Mouse (Mus musculus): ENCODE results near the gene Cdhr4. TPM values are rescaled to one million over a fixed set of nuclear protein-coding genes. Genes with fewer than 3 reads are reported as not detected.
"Not testable (repeated sequence)": the region's sequence is repeated elsewhere in the genome, so short reads cannot be mapped to it uniquely, and the experiment has no call there.

Cdhr4 gene
- polyA plus RNA-seq, 1 experiment = 4.0 TPM

DNA sequence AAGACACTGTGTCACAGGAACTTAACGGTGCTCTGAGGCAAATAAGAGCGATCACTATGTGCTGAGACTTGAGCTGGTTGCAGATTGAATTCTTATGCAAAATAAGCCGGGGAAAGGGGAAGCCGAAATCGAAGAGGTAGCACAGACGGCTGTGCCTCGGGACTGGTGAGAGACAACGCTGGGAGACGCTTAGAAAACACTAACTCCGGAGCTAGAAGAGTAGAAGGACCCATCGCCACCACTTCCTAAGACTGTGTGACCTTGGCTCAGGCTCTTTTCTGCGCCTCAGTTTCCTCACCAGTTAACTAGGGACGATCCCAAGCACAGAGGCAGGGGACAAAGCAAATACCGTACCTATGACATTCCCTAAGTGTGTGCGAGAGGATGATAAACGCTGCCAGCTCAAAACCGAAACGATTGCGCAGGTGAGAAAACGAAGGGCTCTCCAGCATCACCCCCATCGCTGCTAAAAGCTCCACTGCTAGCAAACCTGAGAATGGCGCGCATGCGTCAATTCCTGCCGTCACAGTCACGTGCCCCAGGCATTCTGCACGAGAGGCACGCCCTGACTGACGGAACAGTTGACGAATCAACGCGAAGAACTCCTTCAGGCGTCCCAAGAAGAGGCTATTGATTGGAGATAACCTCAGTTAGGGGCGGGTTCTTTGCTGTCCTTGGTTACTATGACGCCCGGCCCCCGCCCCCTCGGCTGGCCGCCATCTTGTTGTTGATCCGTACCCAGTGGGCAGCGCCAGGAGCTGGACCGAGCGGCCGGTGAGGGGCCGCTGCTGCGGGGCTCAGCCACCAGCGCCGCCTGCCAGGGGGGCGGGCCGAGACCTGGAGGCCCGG lies 9.8 kb downstream of the Cdhr4 start, which contains the start of gene Ip6k1:
TSS of gene Ip6k1 (plus strand) at position 580 of the 849 bp plus-strand sequence.
- Histone ChIP-seq H3K4me1 (ENCODE audit: control insufficient read depth, insufficient read depth, low read length) (no peaks in the 10 kb centered on the region; the same call in 1 of the 2 replicates), H3K4me3 (ENCODE audit: insufficient read depth, low read length) (peak within 1 kb of the TSS; percentile 90), H3K27ac (ENCODE audit: insufficient read depth, low read length) (peak within 1 kb of the TSS; percentile 49)
- TF ChIP-seq POLR2A (IDR thresholded peaks at IDR 0.05; ENCODE audit: low read depth, low read length) (peak; percentile 97), CTCF (IDR thresholded peaks at IDR 0.05; ENCODE audit: borderline replicate concordance, insufficient read depth, low read length) (no peak)

DNA sequence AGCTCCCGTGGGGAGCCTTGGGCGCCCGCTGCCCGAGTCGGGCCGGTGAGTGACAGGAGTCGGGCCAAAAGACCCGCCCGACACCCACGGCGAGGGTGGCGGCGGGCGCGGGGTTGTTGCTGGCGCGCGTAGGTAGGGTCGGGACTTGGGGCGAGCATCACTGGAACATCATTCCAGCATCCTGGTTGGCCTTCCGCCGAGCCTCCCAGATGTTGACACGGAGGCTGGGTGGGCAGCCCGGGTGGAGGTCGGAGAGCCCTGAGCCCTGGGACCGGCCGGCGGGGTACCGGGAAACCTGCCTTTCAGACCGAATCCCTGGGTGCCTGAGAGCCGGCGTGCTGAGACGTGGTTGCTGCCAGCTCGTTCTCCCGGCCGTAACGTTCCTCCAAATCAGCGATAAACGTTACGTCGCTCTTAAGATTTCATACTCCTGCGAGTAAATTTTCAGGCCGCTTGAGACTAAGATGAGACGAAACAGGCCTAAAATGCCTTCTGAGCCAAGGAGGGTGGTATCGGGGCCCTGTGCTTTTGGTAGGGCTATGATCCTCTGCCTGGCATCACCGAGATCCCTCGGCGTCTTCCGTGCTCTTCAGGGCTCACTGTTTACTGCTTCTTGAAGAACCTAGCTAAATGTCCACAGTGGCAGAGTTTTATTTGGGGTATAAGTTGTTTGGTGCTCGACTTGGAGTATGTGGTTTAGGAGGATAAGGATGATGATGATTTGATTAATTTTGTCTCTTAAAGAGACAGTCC lies 10.7 kb downstream of the Cdhr4 start:
- Histone ChIP-seq H3K4me1 (ENCODE audit: control insufficient read depth, insufficient read depth, low read length) (no peaks in the 10 kb centered on the region; the same call in 1 of the 2 replicates), H3K4me3 (ENCODE audit: insufficient read depth, low read length) (peak overlapping the region; percentile 90), H3K27ac (ENCODE audit: insufficient read depth, low read length) (peak overlapping the region; percentile 49)
- TF ChIP-seq CTCF (IDR thresholded peaks at IDR 0.05; ENCODE audit: borderline replicate concordance, insufficient read depth, low read length) (no peak), POLR2A (IDR thresholded peaks at IDR 0.05; ENCODE audit: low read depth, low read length) (no peak; the same call in 1 of the 2 replicates)

DNA sequence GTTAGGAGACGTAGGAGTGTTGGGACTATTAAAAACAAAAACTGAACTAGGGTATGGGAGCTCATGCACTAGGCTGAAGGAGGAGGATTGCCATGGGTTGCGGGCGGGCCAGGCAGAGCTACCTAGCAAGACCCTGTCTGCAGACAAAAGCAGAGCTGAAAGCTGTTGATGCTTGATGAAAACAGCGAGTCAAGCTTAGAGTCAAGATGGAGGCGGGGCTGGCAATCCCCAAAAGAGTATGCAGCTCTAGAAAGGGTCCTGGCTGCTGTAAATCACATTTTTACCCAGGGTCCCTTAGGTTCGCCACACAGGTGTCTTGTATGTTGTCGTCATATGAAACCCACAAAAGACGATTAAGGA lies 11.2 kb downstream of the Cdhr4 start:
- Histone ChIP-seq H3K27ac (ENCODE audit: insufficient read depth, low read length) (peak overlapping the region; percentile 49; the same call in 1 of the 2 replicates), H3K4me3 (ENCODE audit: insufficient read depth, low read length) (peak overlapping the region; percentile 90)
- peak; percentile 41 for TF ChIP-seq POLR2A (IDR thresholded peaks at IDR 0.05; ENCODE audit: low read depth, low read length)
- no peak for TF ChIP-seq CTCF (IDR thresholded peaks at IDR 0.05; ENCODE audit: borderline replicate concordance, insufficient read depth, low read length)

DNA sequence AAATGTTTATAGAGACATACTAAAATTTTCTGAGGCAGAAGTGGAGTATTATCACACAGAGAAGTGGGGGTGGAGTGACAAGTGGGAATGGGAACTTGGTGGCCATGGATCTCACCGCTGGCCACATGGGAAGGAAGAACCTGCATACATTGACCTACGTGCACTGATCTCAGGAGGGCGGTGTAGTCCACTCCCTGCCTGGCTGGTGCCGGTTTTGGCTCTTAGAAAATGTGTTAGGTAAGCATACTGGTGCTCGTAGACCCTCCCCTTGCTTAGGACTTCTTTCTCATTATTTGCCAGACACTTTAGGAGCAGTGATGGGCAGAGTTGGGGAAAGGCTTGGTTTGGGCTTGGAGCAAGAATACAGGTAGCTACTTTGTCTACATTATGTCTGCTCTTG lies 15.7 kb downstream of the Cdhr4 start:
- TF ChIP-seq POLR2A (IDR thresholded peaks at IDR 0.05; ENCODE audit: low read depth, low read length) = no peak
- no peak for TF ChIP-seq CTCF (IDR thresholded peaks at IDR 0.05; ENCODE audit: borderline replicate concordance, insufficient read depth, low read length)
- H3K4me1 ChIP-seq (ENCODE audit: control insufficient read depth, insufficient read depth, low read length) = 0 out of 2 replicates have a peak, but pooled peaks cover 4% of the 10 kb centered on the region
- H3K4me3 ChIP-seq (ENCODE audit: insufficient read depth, low read length) = no peak overlapping the region
- H3K27ac ChIP-seq (ENCODE audit: insufficient read depth, low read length) = no peak overlapping the region

More for the DNA sequence above, 11.2 kb downstream of the Cdhr4 start:
- H3K4me1 ChIP-seq (ENCODE audit: control insufficient read depth, insufficient read depth, low read length) = no peaks in the 10 kb centered on the region; the same call in 1 of the 2 replicates

DNA sequence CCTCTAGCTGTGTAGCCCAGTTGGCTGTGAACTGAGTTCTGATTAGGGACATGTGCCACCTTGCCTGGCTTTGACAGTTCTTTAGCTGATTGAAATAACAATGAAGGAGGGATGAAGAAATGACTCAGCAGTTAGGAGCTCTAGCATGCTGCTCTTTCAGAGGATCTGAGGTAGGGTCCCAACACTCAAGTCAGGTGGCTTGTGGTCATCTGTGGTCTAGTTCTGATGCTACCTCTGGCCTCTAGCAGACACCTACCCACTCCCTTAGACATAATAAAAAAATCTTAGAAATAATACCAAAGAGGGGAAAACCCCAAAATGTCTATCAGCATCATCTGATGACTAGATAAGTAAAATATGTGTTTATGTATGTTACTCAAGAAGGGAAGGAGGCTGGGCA lies 18.1 kb downstream of the Cdhr4 start:
- Histone ChIP-seq H3K27ac (ENCODE audit: insufficient read depth, low read length) (no peak overlapping the region), H3K4me3 (ENCODE audit: insufficient read depth, low read length) (no peak overlapping the region), H3K4me1 (ENCODE audit: control insufficient read depth, insufficient read depth, low read length) (0 out of 2 replicates have a peak, but pooled peaks cover 4% of the 10 kb centered on the region)
- no peak for TF ChIP-seq CTCF (IDR thresholded peaks at IDR 0.05; ENCODE audit: borderline replicate concordance, insufficient read depth, low read length)

DNA sequence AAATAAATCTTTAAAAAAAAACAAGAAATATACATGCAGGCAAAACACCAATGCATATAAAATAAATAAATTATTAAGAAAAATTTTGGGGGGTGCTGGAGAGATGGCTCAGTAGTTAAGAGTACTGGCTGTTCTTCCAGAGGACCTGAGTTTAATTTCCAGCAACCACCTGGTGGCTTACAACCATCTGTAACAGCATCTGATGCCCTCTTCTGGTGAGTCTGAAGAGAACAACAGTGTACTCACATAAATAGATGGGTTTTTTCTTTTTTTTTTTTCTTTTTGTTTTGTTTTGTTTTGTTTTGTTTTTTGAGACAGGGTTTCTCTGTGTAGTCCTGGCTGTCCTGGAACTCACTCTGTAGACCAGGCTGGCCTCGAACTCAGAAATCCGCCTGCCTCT lies 21.3 kb downstream of the Cdhr4 start:
- H3K27ac ChIP-seq (ENCODE audit: insufficient read depth, low read length); H3K4me1 ChIP-seq (ENCODE audit: control insufficient read depth, insufficient read depth, low read length); H3K4me3 ChIP-seq (ENCODE audit: insufficient read depth, low read length): not testable (repeated sequence)

DNA sequence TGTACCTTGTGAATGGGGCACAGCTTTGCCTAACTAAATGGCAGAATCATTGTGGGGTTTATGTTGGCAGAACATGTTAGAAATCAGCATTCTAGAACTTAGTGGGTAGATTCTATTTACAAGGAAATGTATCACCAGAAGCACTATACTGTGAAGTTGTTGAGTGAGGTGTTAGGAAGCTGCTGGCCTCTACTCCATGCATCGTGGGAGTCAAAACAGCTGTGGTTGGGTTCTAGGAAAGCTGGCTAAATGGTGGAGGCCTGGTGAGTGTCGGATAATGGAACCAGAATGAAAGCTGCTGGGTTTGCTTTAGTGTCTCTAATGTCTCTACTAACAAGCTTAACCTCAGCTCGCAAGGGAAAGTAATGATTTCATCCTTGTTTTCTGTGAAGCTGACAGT lies 24.8 kb downstream of the Cdhr4 start:
- Histone ChIP-seq H3K4me3 (ENCODE audit: insufficient read depth, low read length) (no peak overlapping the region), H3K4me1 (ENCODE audit: control insufficient read depth, insufficient read depth, low read length) (no peaks in the 10 kb centered on the region), H3K27ac (ENCODE audit: insufficient read depth, low read length) (no peak overlapping the region)
- no peak for TF ChIP-seq POLR2A (IDR thresholded peaks at IDR 0.05; ENCODE audit: low read depth, low read length)
- TF ChIP-seq CTCF (IDR thresholded peaks at IDR 0.05; ENCODE audit: borderline replicate concordance, insufficient read depth, low read length) = no peak

DNA sequence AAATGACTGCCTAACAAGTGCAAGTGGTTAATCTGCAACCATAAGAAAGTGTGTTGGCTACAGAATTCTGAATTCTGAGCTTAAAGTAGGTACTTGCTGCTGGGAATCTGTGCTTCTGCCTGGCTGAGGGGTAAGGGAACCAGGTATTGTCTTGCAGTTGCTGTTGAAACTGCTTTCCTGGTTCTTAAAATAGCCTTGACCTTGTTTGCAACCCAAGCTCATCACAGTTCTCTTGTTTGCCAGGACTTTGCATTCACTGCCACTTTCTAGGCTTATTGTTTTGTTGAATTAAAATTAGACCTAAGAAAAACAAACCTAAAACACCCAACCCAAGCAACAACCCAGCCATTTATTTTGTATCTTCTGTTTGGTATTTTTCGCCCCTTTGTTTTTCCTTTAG lies 28.4 kb downstream of the Cdhr4 start:
- no peak overlapping the region for H3K27ac ChIP-seq (ENCODE audit: insufficient read depth, low read length)
- TF ChIP-seq CTCF (IDR thresholded peaks at IDR 0.05; ENCODE audit: borderline replicate concordance, insufficient read depth, low read length) = no peak
- TF ChIP-seq POLR2A (IDR thresholded peaks at IDR 0.05; ENCODE audit: low read depth, low read length) = no peak
- no peaks in the 10 kb centered on the region for H3K4me1 ChIP-seq (ENCODE audit: control insufficient read depth, insufficient read depth, low read length)
- no peak overlapping the region for H3K4me3 ChIP-seq (ENCODE audit: insufficient read depth, low read length)

DNA sequence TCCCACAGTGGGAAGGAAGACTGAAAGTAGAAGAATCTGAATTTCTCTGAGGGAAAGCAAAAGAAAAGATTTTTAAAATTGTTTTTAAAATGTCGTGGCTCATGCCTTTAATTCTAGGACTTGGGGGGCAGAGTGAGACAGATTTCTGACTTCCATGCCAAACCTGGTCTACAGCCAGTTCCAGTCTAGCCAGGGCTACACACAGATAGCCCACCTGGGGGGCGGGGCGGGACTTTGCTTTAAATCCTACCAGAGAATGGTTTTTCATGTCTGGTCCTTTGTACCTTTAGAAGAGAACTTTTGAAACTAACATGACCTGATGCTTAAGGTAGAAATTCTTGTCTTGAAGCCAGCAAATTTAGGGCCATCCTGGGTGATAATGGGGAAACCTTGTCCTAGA lies 30.9 kb downstream of the Cdhr4 start:
- TF ChIP-seq CTCF (IDR thresholded peaks at IDR 0.05; ENCODE audit: borderline replicate concordance, insufficient read depth, low read length) = no peak
- TF ChIP-seq POLR2A (IDR thresholded peaks at IDR 0.05; ENCODE audit: low read depth, low read length) = no peak
- no peak overlapping the region for H3K27ac ChIP-seq (ENCODE audit: insufficient read depth, low read length)
- no peak overlapping the region for H3K4me3 ChIP-seq (ENCODE audit: insufficient read depth, low read length)
- no peaks in the 10 kb centered on the region for H3K4me1 ChIP-seq (ENCODE audit: control insufficient read depth, insufficient read depth, low read length)

DNA sequence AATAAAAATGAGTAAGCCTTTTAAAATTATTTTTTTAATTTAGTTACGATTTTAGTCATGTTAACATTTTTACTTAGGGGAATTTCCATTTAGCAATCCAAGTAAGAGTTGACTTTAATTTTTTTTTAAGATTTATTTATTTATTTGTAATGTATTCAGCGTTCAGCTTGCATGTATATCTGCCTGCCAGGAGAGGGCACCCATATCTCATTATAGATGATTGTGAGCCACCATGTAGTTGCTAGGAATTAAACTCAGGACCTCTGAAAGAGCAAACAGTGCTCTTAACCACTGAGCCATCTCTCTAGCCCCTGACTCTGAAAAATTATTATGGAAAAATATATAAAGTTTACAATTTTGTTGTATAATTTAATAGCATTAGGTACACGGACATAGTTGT lies 34.3 kb downstream of the Cdhr4 start:
- Histone ChIP-seq H3K4me1 (ENCODE audit: control insufficient read depth, insufficient read depth, low read length) (no peaks in the 10 kb centered on the region), H3K27ac (ENCODE audit: insufficient read depth, low read length) (no peak overlapping the region), H3K4me3 (ENCODE audit: insufficient read depth, low read length) (no peak overlapping the region)
- TF ChIP-seq POLR2A (IDR thresholded peaks at IDR 0.05; ENCODE audit: low read depth, low read length) (no peak), CTCF (IDR thresholded peaks at IDR 0.05; ENCODE audit: borderline replicate concordance, insufficient read depth, low read length) (no peak)

All from embryonic fibroblast, embryonic 13.5 days (primary cell).